Comparison of ENCODE assay signal across 23 mouse cellular contexts in the genomic region with DNA sequence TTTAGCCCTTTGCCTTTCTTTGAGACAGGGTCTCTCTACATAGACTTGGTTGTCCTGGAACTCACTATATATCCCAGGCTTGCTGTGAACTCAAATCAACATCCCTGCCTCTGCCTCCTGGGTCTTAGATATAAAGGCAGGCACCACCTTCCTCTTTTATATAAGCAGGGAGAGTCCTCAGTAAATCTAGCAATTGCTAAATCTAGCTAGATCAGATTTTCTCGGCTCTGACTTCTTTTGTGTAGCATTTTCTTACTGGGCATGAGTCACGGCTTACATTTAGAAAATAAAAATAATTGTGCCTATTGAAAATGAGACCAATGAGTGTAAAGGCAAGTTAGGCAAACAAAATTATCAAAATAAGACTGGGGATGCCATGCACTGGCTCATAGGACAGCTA.
DNase-seq lines count a peak whose midpoint lies in the region; ATAC-seq and TF ChIP-seq lines count a peak whose summit lies in the region.
"Had no signal": no experiment of that assay in that cellular context is flagged by ENCODE, and none has a peak within 500 bp of the region (broad histone marks: within the 10 kb centered on the region; RNA-seq: fewer than 3 reads in every experiment).

No protein-coding gene starts in this region.

- H3K9me3 ChIP-seq in heart, embryonic 12.5 days (replicated peaks): no peaks in the 10 kb centered on the region
- H3K9me3 ChIP-seq: embryonic facial prominence, embryonic 13.5 days; embryonic facial prominence, embryonic 15.5 days; forebrain, embryonic 10.5 days; forebrain, embryonic 12.5 days had no signal

- no peak for ATAC-seq in heart, embryonic 12.5 days (ENCODE audit: insufficient number of reproducible peaks, low FRiP score)
- ATAC-seq: forebrain, embryonic 14.5 days; forebrain, embryonic 16.5 days had no signal

- no peak for TF ChIP-seq POLR2A in cortical plate, adult 2 months (IDR thresholded peaks at IDR 0.05; ENCODE audit: extremely low read depth, insufficient read depth, low read length)

- intact Hi-C loops in left cerebral cortex, adult 2 months (cut with DNase I): loop anchor here (5.0 kb wide), 1 partner anchor 386 kb away; no protein-coding TSS in a partner anchor
- intact Hi-C loops in left cerebral cortex, postnatal 4 days (cut with DNase I): no loop called here

- no peak overlapping the region for H3K27ac ChIP-seq in heart, embryonic 12.5 days (ENCODE audit: poor library complexity, severe bottlenecking)
- peak overlapping the region; percentile 69 for H3K27ac ChIP-seq in left cerebral cortex, adult 2 months
- peak overlapping the region; percentile 48 for H3K27ac ChIP-seq in cortical plate, adult 2 months (ENCODE audit: insufficient read depth, low read length)
- H3K27ac ChIP-seq: embryonic facial prominence, embryonic 13.5 days; embryonic facial prominence, embryonic 15.5 days; forebrain, embryonic 10.5 days; forebrain, embryonic 12.5 days had no signal

- H3K4me2 ChIP-seq in heart, embryonic 12.5 days: no peak overlapping the region
- H3K4me2 ChIP-seq: embryonic facial prominence, embryonic 13.5 days; embryonic facial prominence, embryonic 15.5 days; forebrain, embryonic 12.5 days had no signal

- no peak for TF ChIP-seq CTCF in left cerebral cortex, adult 2 months (IDR thresholded peaks at IDR 0.05)
- TF ChIP-seq CTCF in cortical plate, adult 2 months (IDR thresholded peaks at IDR 0.05; ENCODE audit: extremely low read depth, insufficient read depth, low read length): no peak

- H3K36me3 ChIP-seq in heart, embryonic 12.5 days: no peaks in the 10 kb centered on the region
- H3K36me3 ChIP-seq: embryonic facial prominence, embryonic 13.5 days; embryonic facial prominence, embryonic 15.5 days; forebrain, embryonic 10.5 days; forebrain, embryonic 12.5 days had no signal

- no peaks in the 10 kb centered on the region for H3K27me3 ChIP-seq in heart, embryonic 12.5 days (replicated peaks)
- H3K27me3 ChIP-seq: embryonic facial prominence, embryonic 13.5 days; embryonic facial prominence, embryonic 15.5 days; forebrain, embryonic 12.5 days had no signal

- H3K4me3 ChIP-seq in heart, embryonic 12.5 days: no peak overlapping the region
- no peak overlapping the region for H3K4me3 ChIP-seq in left cerebral cortex, adult 2 months
- no peak overlapping the region for H3K4me3 ChIP-seq in cortical plate, adult 2 months (ENCODE audit: insufficient read depth, low read length)
- H3K4me3 ChIP-seq: embryonic facial prominence, embryonic 13.5 days; embryonic facial prominence, embryonic 15.5 days; erythroblast, embryonic 14.5 days; forebrain, embryonic 10.5 days; forebrain, embryonic 12.5 days had no signal

- H3K9ac ChIP-seq in heart, embryonic 12.5 days: no peak overlapping the region
- H3K9ac ChIP-seq: embryonic facial prominence, embryonic 13.5 days; embryonic facial prominence, embryonic 15.5 days; forebrain, embryonic 12.5 days had no signal

- 83% methylated on average over 2 of the region's 2 CpGs for WGBS in heart, embryonic 12.5 days

- H3K4me1 ChIP-seq in heart, embryonic 12.5 days (replicated peaks): no peaks in the 10 kb centered on the region
- peaks cover 1% of the 10 kb centered on the region; the same call in 1 of the 2 replicates for H3K4me1 ChIP-seq in cortical plate, adult 2 months (ENCODE audit: control insufficient read depth, insufficient read depth, low read length)
- H3K4me1 ChIP-seq: embryonic facial prominence, embryonic 13.5 days; embryonic facial prominence, embryonic 15.5 days; forebrain, embryonic 10.5 days; forebrain, embryonic 12.5 days had no signal

- DNase-seq in heart, adult 11 months: peak; percentile 16
- no peak for DNase-seq in left cerebral cortex, adult 2 months (ENCODE audit: extremely low spot score in 1 of 2, low spot score in 2 of 2)
- no peak for DNase-seq in left cerebral cortex, postnatal 4 days
- peak; percentile 57 for DNase-seq in brain, adult 2 months (ENCODE audit: low read depth, low spot score)
- no peak for DNase-seq in cerebellum, postnatal 36 days
- DNase-seq in adrenal gland, postnatal 10 days: no peak
- DNase-seq: adrenal gland, postnatal 14 days; adrenal gland, postnatal 36 days; cerebellum, adult 11 months; cerebellum, adult 18-20 months; cerebellum, adult 8-10 months; cerebellum, adult 9-11 months; cerebellum, postnatal 14 days; embryo, embryonic 11 days had no signal

Comparison
In these comparisons a context has a peak if more than half of its experiments do, and no peak if none do; other contexts are left out.
1. DNase-seq: peak in heart, adult 11 months (single experiment) and brain, adult 2 months (single experiment); none in left cerebral cortex, adult 2 months (0 of 2), left cerebral cortex, postnatal 4 days (single experiment), cerebellum, postnatal 36 days (0 of 2) and adrenal gland, postnatal 10 days (single experiment).